8 mouse cellular contexts compared by ENCODE assay signal in genomic region chr12:110498283-110499224, GRCm38 (mm10). TPM values are rescaled to one million over a fixed set of nuclear protein-coding genes. Genes with fewer than 3 reads are reported as not detected.
A peak's percentile ranks its signal among the peaks of the same experiment; 100 is the strongest.
DNase-seq lines count a peak whose midpoint lies in the region; ATAC-seq and TF ChIP-seq lines count a peak whose summit lies in the region.

No protein-coding gene starts in this region.

- H3K27me3 ChIP-seq in kidney, adult 2 months (replicated peaks; ENCODE audit: control insufficient read depth, insufficient read depth, low read length): no peaks in the 10 kb centered on the region
- H3K27me3 ChIP-seq in embryonic facial prominence, embryonic 15.5 days: no peaks in the 10 kb centered on the region
- H3K27me3 ChIP-seq in liver, embryonic 15.5 days: no peaks in the 10 kb centered on the region

- DNase-seq in kidney, adult 2 months: peak; percentile 27
- DNase-seq in kidney, postnatal 4 days: no peak
- DNase-seq in R1 (ENCODE audit: low read depth, low spot score): peak; percentile 48
- DNase-seq in gastrocnemius, adult 18-20 months (ENCODE audit: low spot score): no peak
- no peak for DNase-seq in gastrocnemius, adult 8-10 months (ENCODE audit: low spot score in 2 of 2)
- no peak for DNase-seq in ovary, postnatal 10 days (ENCODE audit: low spot score)

- TF ChIP-seq POLR2A in kidney, adult 2 months (IDR thresholded peaks at IDR 0.05; ENCODE audit: low read depth, low read length): no peak

- no peaks in the 10 kb centered on the region for H3K9me3 ChIP-seq in embryonic facial prominence, embryonic 15.5 days (replicated peaks)
- no peaks in the 10 kb centered on the region for H3K9me3 ChIP-seq in liver, embryonic 15.5 days (replicated peaks)

- H3K27ac ChIP-seq in kidney, adult 2 months (ENCODE audit: insufficient read depth, low read depth, low read length): peak overlapping the region; percentile 48
- peak overlapping the region; percentile 35 for H3K27ac ChIP-seq in embryonic facial prominence, embryonic 15.5 days (replicated peaks)
- peak overlapping the region; percentile 76 for H3K27ac ChIP-seq in liver, embryonic 15.5 days (replicated peaks)

- no peak for ATAC-seq in embryonic facial prominence, embryonic 15.5 days (ENCODE audit: insufficient number of reproducible peaks, low FRiP score, low TSS enrichment, low read depth)
- peak; percentile 52 for ATAC-seq in liver, embryonic 15.5 days (ENCODE audit: insufficient read depth)

- WGBS in kidney, adult 2 months: 44% methylated on average over 22 of the region's 22 CpGs
- 76% methylated on average over 22 of the region's 22 CpGs for WGBS in embryonic facial prominence, embryonic 15.5 days
- 49% methylated on average over 22 of the region's 22 CpGs for WGBS in liver, embryonic 15.5 days (ENCODE audit: insufficient replicate concordance)

- no peaks in the 10 kb centered on the region for H3K36me3 ChIP-seq in kidney, adult 2 months (ENCODE audit: control insufficient read depth, insufficient read depth, low read length)
- peaks cover 8% of the 10 kb centered on the region; the same call in 1 of the 2 replicates for H3K36me3 ChIP-seq in embryonic facial prominence, embryonic 15.5 days
- 0 out of 2 replicates have a peak, but pooled peaks cover 4% of the 10 kb centered on the region for H3K36me3 ChIP-seq in liver, embryonic 15.5 days (replicated peaks)

- TF ChIP-seq CTCF in kidney, adult 2 months (conservative IDR thresholded peaks at IDR 0.05; ENCODE audit: insufficient read depth, insufficient read length, low read depth, low read length): no peak

- H3K9ac ChIP-seq in embryonic facial prominence, embryonic 15.5 days: no peak overlapping the region
- peak overlapping the region; percentile 30; the same call in 1 of the 2 replicates for H3K9ac ChIP-seq in liver, embryonic 15.5 days

- H3K4me1 ChIP-seq in kidney, adult 2 months (ENCODE audit: control insufficient read depth, insufficient read depth, low read length): peaks cover 22% of the 10 kb centered on the region
- H3K4me1 ChIP-seq in embryonic facial prominence, embryonic 15.5 days: peaks cover 27% of the 10 kb centered on the region
- H3K4me1 ChIP-seq in liver, embryonic 15.5 days (replicated peaks): peaks cover 71% of the 10 kb centered on the region

- H3K4me3 ChIP-seq in kidney, adult 2 months (ENCODE audit: insufficient read depth, low read depth, low read length): no peak overlapping the region
- H3K4me3 ChIP-seq in embryonic facial prominence, embryonic 15.5 days (replicated peaks): no peak overlapping the region
- H3K4me3 ChIP-seq in liver, embryonic 15.5 days (replicated peaks): peak overlapping the region; percentile 57

- H3K4me2 ChIP-seq in embryonic facial prominence, embryonic 15.5 days (replicated peaks): 0 out of 2 replicates have a peak overlapping the region, but pooled peaks have one; percentile 10
- H3K4me2 ChIP-seq in liver, embryonic 15.5 days: peak overlapping the region; percentile 75

RNA-seq across cellular contexts. Expression of gene Ppp2r5c, which starts 51.6 kb away (rescaled TPM):
- 29.9 and 41.3 TPM in 2 replicates for polyA plus RNA-seq in kidney, adult 2 months (2012; rRNA removed)
- polyA plus RNA-seq in embryonic facial prominence, embryonic 15.5 days (2015; fragmentation: Nextera tagmentation; extraction: Ambion mirVana): 132 and 138 TPM in 2 replicates
- 64.2 and 66.0 TPM in 2 replicates for polyA plus RNA-seq in liver, embryonic 15.5 days (2015; fragmentation: Nextera tagmentation; extraction: Ambion mirVana)
- 10 to 100 TPM; 66.5 to 75.7 TPM for total RNA-seq in gastrocnemius, adult 18-20 months (2021)
- 10 to 100 TPM; 64.1 to 73.9 (median 67.9) TPM for total RNA-seq in gastrocnemius, adult 8-10 months (2022)

Comparison
In these comparisons a context has a peak if more than half of its experiments do, and no peak if none do; other contexts are left out.
1. DNase-seq: peak in kidney, adult 2 months (single experiment) and R1 (single experiment); none in kidney, postnatal 4 days (0 of 2), gastrocnemius, adult 18-20 months (single experiment), gastrocnemius, adult 8-10 months (0 of 2) and ovary, postnatal 10 days (single experiment).
2. Peak in every context shown above with its lines, with median percentiles within 50 percentile points of each other: H3K27ac ChIP-seq.